Mouse (Mus musculus) stomach, postnatal 0 days (tissue): Measurements from ENCODE around the gene 4931409K22Rik.

Experiments
- CTCF ChIP-seq: IDR thresholded peaks from 2 replicates; pipeline ENCODE4 v1.5.1; 2016; ENCODE audit warnings: antibody characterized with exemption, low read depth, mild to moderate bottlenecking, moderate library complexity
- EP300 ChIP-seq: optimal IDR thresholded peaks from 2 replicates; pipeline ENCODE3; 2016; ENCODE audit warnings: antibody characterized with exemption

DNA sequence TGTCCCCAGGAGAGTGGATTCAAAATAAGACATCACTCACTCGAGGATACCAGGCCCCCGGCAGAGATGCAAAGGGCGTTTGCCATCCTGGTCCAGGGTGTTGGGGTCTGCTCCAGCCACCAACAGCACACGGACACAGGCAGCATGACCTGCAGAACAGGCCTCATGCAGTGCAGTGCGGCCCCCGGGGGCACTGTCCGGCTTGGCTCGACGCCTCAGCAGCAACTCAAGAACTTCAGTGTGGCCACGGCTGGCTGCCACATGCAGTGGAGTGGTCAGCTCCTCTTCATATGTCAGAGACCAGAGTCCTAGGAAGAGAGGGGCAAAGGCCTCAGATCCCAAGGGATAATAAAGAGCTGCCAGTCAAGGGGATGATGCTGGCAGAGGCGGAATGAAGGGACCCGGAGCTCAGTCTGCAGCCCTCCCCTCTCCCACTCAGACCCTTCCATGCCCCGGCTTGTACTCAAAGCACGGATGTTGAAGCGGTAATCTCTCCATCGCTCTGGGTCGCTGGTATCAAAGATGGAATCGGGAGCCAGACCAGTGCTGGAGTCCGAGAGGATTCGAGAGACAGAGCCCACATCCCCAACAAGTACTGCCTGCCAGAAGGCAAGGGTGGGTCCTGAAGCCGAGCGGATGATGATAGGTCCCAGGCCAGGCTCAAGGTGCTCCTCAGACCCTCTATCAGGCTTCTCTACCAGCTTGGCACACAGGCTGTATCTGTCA lies 16.9 kb downstream of the 4931409K22Rik start:
- no peak for TF ChIP-seq CTCF
- TF ChIP-seq EP300 = no peak
